Mouse (Mus musculus) hindbrain, embryonic 15.5 days (tissue): ENCODE data around the gene Socs2. TPM values are rescaled to one million over a fixed set of nuclear protein-coding genes. Genes with fewer than 3 reads are reported as not detected.

Source experiments
- ATAC-seq: fragments of 200-750 bp; cut with Nextera tagmentation; 2 replicates; pipeline ENCODE4 v1.8.0; 2017; ENCODE audit warnings: low read depth, moderate number of reproducible peaks, moderate TSS enrichment; ENCODE audit not compliant: low FRiP score
- H3K27ac ChIP-seq: fragments of 300-500 bp; sonication (generic); replicated peaks from 2 replicates; pipeline ENCODE4 v1.5.1; 2015; ENCODE audit warnings: mild to moderate bottlenecking, inconsistent platforms
- H3K27me3 ChIP-seq: fragments of 300-500 bp; sonication (generic); 2 replicates; pipeline ENCODE4 v1.6.1; 2015; ENCODE audit warnings: control low read depth, inconsistent platforms
- H3K36me3 ChIP-seq: fragments of 300-500 bp; sonication (generic); 2 replicates; pipeline ENCODE4 v1.6.1; 2015; ENCODE audit warnings: control low read depth, inconsistent platforms
- H3K4me1 ChIP-seq: fragments of 300-500 bp; sonication (generic); replicated peaks from 2 replicates; pipeline ENCODE4 v1.6.1; 2015; ENCODE audit warnings: control low read depth, inconsistent platforms
- H3K4me2 ChIP-seq: fragments of 300-500 bp; sonication (generic); 2 replicates; pipeline ENCODE4 v1.6.1; 2015; ENCODE audit warnings: moderate library complexity, mild to moderate bottlenecking, inconsistent platforms
- H3K4me3 ChIP-seq: fragments of 300-500 bp; sonication (generic); 2 replicates; pipeline ENCODE4 v1.5.1; 2015; ENCODE audit warnings: mild to moderate bottlenecking, inconsistent platforms
- H3K9ac ChIP-seq: fragments of 300-500 bp; sonication (generic); 2 replicates; pipeline ENCODE4 v1.6.1; 2015; ENCODE audit warnings: inconsistent platforms
- H3K9me3 ChIP-seq: fragments of 300-500 bp; sonication (generic); 2 replicates; pipeline ENCODE4 v1.6.1; 2016; ENCODE audit warnings: control low read depth, inconsistent platforms
- WGBS: fragments of 180-500 bp; shearing (Covaris S2); methylation state at CpG from one replicate; pipeline ENCODE4 v1.1.7; 2015; 5-methylcytosine and 5-hydroxymethylcytosine counted together
- polyA plus RNA-seq: library from polyadenylated mRNA; unstranded; fragments of >200 nt; fragmentation: Nextera tagmentation; extraction: Ambion mirVana; gene quantifications from 2 replicates; pipeline ENCODE4 v1.2.1, GENCODE M21; 2015

Gene Socs2
- 108 and 118 TPM in 2 replicates for polyA plus RNA-seq

DNA sequence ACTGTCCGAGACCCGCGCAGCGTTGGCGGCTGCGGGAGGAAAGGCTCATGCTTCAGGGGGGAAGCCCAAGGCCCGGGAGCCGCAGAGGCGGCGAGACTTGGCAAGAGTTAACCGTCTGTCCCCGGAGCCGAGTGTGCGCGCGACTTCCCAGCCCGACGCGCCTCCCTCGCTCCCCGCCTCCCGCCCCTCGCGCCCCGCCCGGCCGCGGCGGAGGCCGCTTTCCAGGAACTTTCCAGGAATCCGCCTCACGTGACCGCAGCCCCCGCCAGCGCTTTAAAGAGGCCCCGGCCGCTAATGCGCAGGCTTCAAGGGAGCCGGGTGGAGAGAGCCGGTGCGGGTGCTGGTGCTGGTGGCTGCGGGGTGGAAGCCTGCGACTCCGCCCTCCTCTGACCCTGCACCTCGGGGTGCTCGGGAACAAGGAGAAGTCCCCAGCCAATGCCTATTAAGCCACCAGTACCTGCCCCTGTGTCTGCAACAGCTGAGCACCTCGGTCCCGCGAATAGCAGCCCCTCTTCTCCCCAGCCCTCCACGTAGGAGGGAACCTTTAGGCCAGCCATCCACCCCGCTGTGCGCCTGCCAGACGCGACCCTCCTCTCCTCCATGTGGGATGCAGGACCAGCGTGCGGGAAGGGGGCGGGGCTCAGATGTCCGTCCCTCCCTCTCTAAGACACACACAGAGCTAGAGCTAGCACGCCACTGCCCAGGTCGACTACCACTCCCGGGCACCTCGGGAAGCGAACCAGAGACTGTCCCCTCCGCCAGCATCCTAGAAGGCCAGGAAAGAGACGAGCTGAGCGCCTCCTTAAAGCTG lies at the start of gene Socs2:
Socs2 (minus strand) TSS at position 496 of the 811 bp plus-strand sequence.
- Histone ChIP-seq H3K4me2 (peak within 1 kb of the TSS; percentile 99), H3K9ac (peak within 1 kb of the TSS; percentile 88), H3K4me1 (peaks cover 25% of the 10 kb centered on the region), H3K9me3 (no peaks in the 10 kb centered on the region), H3K4me3 (peak within 1 kb of the TSS; percentile 80), H3K36me3 (peaks cover 5% of the 10 kb centered on the region), H3K27me3 (no peaks in the 10 kb centered on the region), H3K27ac (peak within 1 kb of the TSS; percentile 92)
- under 1% methylated on average over 66 of the region's 66 CpGs for WGBS
- ATAC-seq, result peak; percentile 90

DNA sequence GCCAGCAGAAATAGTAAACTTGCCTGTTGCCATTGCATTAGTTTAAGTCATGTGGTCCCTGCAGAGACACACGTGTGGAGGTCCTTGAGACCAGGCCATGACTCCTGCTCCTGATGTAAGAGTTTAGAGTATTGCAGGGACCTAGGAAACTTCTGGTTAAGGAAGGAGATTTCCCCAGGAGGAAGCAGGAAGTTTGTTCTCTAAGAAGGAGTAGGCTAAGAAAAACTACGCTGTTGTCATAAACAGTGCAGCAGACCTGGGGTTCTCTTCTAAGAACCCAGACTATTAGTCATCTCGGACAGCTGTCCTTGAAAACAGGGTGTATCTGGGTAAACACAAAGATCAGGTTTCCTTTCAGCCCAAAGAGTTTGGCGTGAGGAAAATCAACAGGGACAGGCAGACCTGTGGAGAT lies 48.5 kb upstream of the Socs2 start:
- Histone ChIP-seq H3K4me1 (no peaks in the 10 kb centered on the region; the same call in 1 of the 2 replicates), H3K9me3 (no peaks in the 10 kb centered on the region), H3K27ac (no peak overlapping the region), H3K9ac (no peak overlapping the region), H3K4me2 (no peak overlapping the region), H3K27me3 (no peaks in the 10 kb centered on the region), H3K4me3 (no peak overlapping the region), H3K36me3 (no peaks in the 10 kb centered on the region)
- ATAC-seq, result no peak
- WGBS, result 71% methylated on average over 4 of the region's 4 CpGs

DNA sequence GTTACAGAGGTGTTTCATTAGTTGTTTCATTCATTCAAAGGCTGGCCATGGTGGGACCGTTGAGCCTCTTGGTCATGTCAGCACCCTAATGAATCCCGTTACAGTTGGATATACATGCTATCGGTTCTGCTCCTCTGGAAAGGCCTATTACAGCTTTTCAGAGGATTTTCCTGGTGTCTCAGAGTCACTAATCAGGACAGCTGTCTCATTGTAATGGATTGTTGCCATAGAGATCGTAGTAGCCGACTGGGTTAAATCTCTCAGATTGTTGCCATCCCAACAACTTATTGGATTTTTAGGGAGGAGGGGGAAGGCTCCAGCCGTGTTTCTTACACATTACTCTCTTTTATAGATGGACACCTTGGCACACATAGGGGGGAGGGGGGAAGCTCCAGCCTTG lies 47.5 kb upstream of the Socs2 start:
- H3K4me2 ChIP-seq, result no peak overlapping the region
- no peak for ATAC-seq
- no peak overlapping the region for H3K27ac ChIP-seq
- no peaks in the 10 kb centered on the region for H3K9me3 ChIP-seq
- no peak overlapping the region for H3K4me3 ChIP-seq
- no peaks in the 10 kb centered on the region for H3K27me3 ChIP-seq
- no peaks in the 10 kb centered on the region; the same call in 1 of the 2 replicates for H3K4me1 ChIP-seq
- no peak overlapping the region for H3K9ac ChIP-seq
- WGBS, result 59% methylated on average over 6 of the region's 6 CpGs
- no peaks in the 10 kb centered on the region for H3K36me3 ChIP-seq

DNA sequence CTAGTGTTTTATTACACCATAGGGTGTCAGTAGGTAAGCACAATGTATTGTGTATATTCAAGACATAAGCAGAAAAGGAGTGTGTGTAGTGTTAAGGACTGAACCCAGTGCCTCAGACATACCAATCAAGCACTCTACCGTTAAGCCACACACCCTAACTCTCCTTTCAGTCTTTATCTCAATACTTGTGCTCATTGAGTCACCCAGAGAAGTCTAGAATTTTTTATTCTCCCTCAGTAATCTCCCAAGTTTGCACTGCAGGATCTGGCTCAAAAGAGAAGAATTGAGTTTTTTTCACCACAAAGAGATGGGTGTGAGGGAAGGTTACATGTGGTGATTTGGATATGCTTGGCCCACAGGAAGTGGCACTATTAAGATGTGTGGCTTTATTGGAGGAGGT lies 45.3 kb upstream of the Socs2 start:
- no peaks in the 10 kb centered on the region for H3K27me3 ChIP-seq
- no peak overlapping the region for H3K9ac ChIP-seq
- no peak overlapping the region for H3K4me2 ChIP-seq
- 87% methylated on average over 1 of the region's 1 CpGs for WGBS
- no peaks in the 10 kb centered on the region; the same call in 1 of the 2 replicates for H3K4me1 ChIP-seq
- no peak overlapping the region for H3K27ac ChIP-seq
- ATAC-seq, result no peak
- no peaks in the 10 kb centered on the region for H3K9me3 ChIP-seq
- no peaks in the 10 kb centered on the region for H3K36me3 ChIP-seq
- H3K4me3 ChIP-seq, result no peak overlapping the region

DNA sequence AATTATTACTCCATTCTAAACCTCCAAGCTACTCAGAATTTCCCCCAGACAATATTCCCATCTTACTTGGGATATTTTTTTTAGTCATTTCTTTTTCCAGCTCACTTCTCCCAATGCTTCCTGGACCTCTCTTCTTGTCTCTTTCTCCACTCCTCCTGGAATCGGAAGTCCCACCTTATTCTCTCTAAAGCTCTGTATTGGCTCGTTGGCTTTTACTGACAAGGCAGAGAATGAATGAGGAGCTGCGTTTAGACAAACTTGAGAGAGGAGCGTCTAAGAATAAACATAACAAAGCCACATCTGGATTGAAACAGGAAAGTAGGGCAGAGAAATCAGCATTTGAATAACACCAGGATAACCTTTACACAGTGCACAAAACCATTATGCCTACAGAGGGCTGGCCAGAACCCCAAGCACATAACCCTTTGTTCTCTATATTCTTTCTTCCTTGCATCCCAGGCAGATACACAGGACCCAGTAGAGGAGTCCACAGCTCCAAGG lies 44.1 kb upstream of the Socs2 start:
- Histone ChIP-seq H3K27me3 (no peaks in the 10 kb centered on the region), H3K4me3 (no peak overlapping the region), H3K9me3 (no peaks in the 10 kb centered on the region), H3K9ac (no peak overlapping the region), H3K27ac (no peak overlapping the region), H3K4me2 (no peak overlapping the region), H3K4me1 (no peaks in the 10 kb centered on the region; the same call in 1 of the 2 replicates), H3K36me3 (no peaks in the 10 kb centered on the region)
- 46% methylated on average over 4 of the region's 4 CpGs for WGBS
- ATAC-seq, result no peak

DNA sequence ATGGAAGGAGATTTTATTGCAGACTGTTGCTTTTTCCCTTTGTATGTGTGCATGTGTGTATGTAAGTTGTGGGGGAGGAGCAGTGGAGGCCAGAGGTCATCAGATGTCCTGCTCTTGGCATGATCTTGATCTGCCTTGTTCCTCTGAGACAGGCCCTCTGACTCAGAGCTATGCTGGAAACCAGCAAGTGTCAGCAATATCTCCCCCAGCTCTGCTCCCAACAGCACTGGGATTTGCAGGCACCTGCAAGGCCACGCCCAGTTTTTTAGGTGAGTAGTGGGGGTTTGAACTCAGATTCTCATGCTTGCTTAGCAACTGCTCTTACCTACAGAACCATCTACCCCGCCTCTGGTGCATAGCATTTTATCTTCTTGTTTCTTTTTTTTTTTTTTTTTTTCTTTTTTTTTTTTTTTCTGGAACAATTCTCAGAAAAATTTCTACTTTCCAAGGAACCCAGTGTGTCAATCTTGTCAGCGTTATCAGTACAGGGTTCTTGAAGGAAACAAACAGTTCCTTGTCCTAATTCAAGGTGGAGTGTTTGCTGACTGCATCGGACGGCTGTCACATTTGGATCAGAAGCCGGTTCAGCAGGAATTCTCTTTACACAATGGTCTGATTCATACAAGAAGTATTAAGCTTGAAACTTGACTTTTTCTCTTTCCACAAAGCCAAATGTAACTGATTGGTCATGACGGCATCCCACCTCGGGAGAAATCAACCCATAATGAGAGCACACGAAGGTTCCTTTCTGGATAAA lies 41.2 kb upstream of the Socs2 start:
- no peak overlapping the region for H3K9ac ChIP-seq
- no peaks in the 10 kb centered on the region; the same call in 1 of the 2 replicates for H3K4me1 ChIP-seq
- WGBS, result 87% methylated on average over 9 of the region's 9 CpGs
- H3K27me3 ChIP-seq, result no peaks in the 10 kb centered on the region
- H3K36me3 ChIP-seq, result no peaks in the 10 kb centered on the region
- no peak overlapping the region for H3K27ac ChIP-seq
- H3K4me2 ChIP-seq, result no peak overlapping the region
- H3K9me3 ChIP-seq, result no peaks in the 10 kb centered on the region
- H3K4me3 ChIP-seq, result no peak overlapping the region
- ATAC-seq, result no peak

DNA sequence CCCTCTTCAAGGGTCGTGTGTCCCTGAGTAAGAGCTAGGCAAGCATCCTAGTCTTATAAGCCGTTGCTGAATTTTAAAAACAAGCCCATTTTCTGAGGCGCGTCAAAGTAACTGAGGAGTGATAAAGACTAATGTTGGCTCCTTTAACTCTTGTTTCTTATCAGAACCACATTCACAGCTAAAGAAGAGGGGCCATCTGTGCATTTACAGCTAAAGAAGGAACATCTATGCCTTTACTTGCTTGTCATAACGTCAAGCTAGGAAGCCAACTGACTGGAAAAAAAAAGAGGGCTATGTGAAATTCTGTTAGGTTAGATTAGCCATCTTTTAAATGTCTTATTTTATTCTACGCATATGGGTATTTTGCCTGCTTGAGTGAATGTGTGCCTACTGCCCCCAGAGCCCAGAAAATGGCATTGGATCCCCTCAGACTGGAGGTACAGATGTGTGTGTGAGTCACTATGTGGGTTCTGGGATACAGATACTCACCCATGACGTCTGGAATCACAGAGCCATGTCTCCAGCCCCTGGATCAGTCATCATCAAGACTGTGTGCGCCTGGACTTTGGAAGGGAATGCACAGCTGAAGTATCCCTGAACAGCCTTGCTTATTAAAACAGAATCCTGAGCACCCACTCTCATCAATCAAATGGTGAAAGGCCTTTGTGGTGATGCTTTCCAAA lies 40.5 kb upstream of the Socs2 start:
- H3K4me3 ChIP-seq, result no peak overlapping the region
- no peaks in the 10 kb centered on the region for H3K27me3 ChIP-seq
- WGBS, result 86% methylated on average over 8 of the region's 8 CpGs
- H3K27ac ChIP-seq, result no peak overlapping the region
- H3K9me3 ChIP-seq, result no peaks in the 10 kb centered on the region
- H3K4me2 ChIP-seq, result no peak overlapping the region
- H3K36me3 ChIP-seq, result no peaks in the 10 kb centered on the region
- no peak for ATAC-seq
- no peak overlapping the region for H3K9ac ChIP-seq
- H3K4me1 ChIP-seq, result no peaks in the 10 kb centered on the region; the same call in 1 of the 2 replicates

DNA sequence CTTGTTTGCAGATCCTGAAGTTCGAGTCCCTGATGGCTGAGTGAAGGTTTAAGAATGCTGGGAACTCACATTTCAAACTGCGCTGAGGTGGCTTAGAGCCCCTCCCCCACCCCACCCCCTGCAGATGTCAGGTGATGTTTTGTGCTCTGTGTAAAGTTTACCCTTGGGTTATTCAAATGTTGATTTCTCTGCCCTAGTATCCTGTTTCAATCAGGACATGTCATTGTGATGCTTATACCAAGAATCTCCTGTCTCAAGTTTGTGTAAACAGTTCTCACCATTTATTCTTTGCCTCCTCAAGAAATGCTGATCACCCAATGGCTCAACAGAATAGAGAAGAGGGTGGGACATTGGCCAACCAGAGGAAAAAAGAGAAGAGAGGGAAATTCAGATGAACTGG lies 39.1 kb upstream of the Socs2 start:
- Histone ChIP-seq H3K27ac (no peak overlapping the region), H3K9ac (no peak overlapping the region), H3K4me2 (no peak overlapping the region), H3K4me3 (no peak overlapping the region), H3K9me3 (no peaks in the 10 kb centered on the region), H3K36me3 (no peaks in the 10 kb centered on the region), H3K27me3 (no peaks in the 10 kb centered on the region), H3K4me1 (no peaks in the 10 kb centered on the region; the same call in 1 of the 2 replicates)
- 69% methylated on average over 2 of the region's 2 CpGs for WGBS
- ATAC-seq, result no peak

DNA sequence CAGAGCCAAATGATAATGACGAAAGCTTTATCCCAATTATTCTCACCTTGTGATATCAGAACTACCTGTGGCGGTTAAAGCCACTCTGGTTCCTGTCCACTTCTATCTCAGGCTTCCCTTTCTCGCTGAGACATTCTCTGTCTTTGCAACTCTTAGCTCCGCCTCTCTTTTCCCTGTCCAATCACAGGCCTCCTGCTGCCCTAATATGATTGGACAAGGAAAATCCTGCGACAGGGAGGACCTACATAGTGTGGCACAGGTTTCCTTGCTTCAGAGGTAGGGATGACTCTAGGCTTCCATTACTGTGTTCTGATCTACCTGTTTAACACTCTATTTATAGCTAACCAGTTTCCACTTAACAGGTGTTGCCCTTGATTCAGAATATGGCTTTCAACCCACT lies 36.3 kb upstream of the Socs2 start:
- Histone ChIP-seq H3K4me2 (no peak overlapping the region), H3K36me3 (no peaks in the 10 kb centered on the region), H3K9ac (no peak overlapping the region), H3K27ac (no peak overlapping the region), H3K9me3 (no peaks in the 10 kb centered on the region), H3K4me1 (no peaks in the 10 kb centered on the region), H3K27me3 (no peaks in the 10 kb centered on the region), H3K4me3 (no peak overlapping the region)
- ATAC-seq, result no peak
- 92% methylated on average over 5 of the region's 5 CpGs for WGBS

DNA sequence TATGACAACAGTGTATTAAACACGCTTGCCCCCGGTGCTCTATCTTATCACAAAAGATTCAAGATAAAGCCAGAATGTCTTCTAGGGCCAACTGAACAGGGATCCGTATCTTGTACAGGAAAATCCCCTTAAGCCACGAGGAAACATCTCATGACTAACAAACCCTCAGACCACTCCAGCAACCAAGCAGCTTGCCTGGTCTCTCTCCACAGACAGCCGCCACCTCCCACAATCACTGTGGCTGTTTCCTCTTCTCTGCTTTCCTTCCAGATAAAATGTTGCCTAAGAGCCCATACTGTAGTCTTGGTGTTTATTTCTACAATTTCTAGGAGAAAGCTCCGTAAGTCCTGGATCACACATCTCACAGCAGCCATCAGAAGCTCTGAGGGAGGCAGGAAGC lies 32.1 kb upstream of the Socs2 start:
- no peak for ATAC-seq
- no peaks in the 10 kb centered on the region for H3K4me1 ChIP-seq
- no peak overlapping the region for H3K4me3 ChIP-seq
- no peak overlapping the region for H3K4me2 ChIP-seq
- no peak overlapping the region for H3K27ac ChIP-seq
- H3K9me3 ChIP-seq, result no peaks in the 10 kb centered on the region
- no peaks in the 10 kb centered on the region for H3K36me3 ChIP-seq
- no peak overlapping the region for H3K9ac ChIP-seq
- 92% methylated on average over 6 of the region's 6 CpGs for WGBS
- no peaks in the 10 kb centered on the region for H3K27me3 ChIP-seq

DNA sequence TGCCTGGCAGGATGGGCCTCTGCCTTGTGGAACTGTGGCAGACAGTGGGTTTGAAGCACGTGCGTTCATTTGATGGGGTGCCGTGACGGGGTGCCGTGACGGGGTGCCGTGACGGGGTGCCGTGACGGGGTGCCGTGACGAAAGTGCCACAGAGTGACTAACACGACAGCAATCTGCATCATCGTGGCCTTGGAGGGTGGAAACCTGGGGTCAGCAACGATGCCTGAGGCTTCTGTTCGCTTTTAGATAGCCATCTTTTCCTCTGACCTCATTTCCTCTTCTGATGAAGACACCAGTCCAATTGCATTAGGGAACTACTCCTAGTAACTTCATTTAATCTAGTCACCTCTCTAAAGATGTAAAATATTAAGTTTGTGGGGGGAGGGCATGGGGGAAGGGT lies 31.0 kb upstream of the Socs2 start:
- H3K27ac ChIP-seq, result no peak overlapping the region
- H3K4me3 ChIP-seq, result no peak overlapping the region
- no peak overlapping the region for H3K4me2 ChIP-seq
- no peaks in the 10 kb centered on the region for H3K36me3 ChIP-seq
- no peaks in the 10 kb centered on the region for H3K9me3 ChIP-seq
- H3K4me1 ChIP-seq, result no peaks in the 10 kb centered on the region
- H3K9ac ChIP-seq, result no peak overlapping the region
- no peak for ATAC-seq
- 95% methylated on average over 16 of the region's 16 CpGs for WGBS
- H3K27me3 ChIP-seq, result no peaks in the 10 kb centered on the region
